In the genomic region with DNA sequence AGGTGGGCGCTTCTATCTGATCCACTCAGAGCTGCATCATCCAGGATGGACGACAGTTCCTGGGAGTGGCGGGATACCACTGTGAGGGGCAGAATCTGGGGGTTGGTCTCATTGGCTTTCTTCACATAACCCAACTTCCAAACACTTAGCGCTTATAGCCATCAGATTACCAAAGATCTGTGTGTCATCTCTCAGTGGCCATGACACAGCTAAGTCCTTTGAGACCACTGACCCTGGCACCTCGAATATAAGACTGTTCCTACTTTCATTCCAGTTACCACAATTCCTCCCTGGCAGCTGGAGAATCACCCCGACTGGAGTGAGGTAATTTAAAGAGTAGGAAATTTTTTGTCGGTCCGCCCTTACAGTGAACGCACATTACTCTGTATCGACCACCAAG, we compare ENCODE assay signal across 27 mouse cellular contexts.
"Had no signal": no experiment of that assay in that cellular context is flagged by ENCODE, and none has a peak within 500 bp of the region (broad histone marks: within the 10 kb centered on the region; RNA-seq: fewer than 3 reads in every experiment).

No protein-coding gene starts in this region.

- H3K9ac ChIP-seq: embryonic facial prominence, embryonic 12.5 days; embryonic facial prominence, embryonic 15.5 days; forebrain, embryonic 12.5 days; forebrain, embryonic 13.5 days; forebrain, embryonic 15.5 days; forebrain, postnatal 0 days had no signal

- DNase-seq: cerebellum, adult 2 months; cerebellum, adult 8-10 months; cerebellum, adult 9-10 months; cerebellum, adult 9-11 months; cerebellum, postnatal 10 days; cerebellum, postnatal 14 days; cerebellum, postnatal 25 days; cerebellum, postnatal 36 days; embryo, embryonic 11 days; forebrain, postnatal 0 days; gastrocnemius, adult 2 months; gastrocnemius, postnatal 10 days; gastrocnemius, postnatal 14 days; gastrocnemius, postnatal 25 days; gastrocnemius, postnatal 36 days; heart, adult 18-20 months; heart, adult 2 months had no signal

- H3K9me3 ChIP-seq: embryonic facial prominence, embryonic 10.5 days; embryonic facial prominence, embryonic 12.5 days; embryonic facial prominence, embryonic 13.5 days; embryonic facial prominence, embryonic 15.5 days; forebrain, embryonic 12.5 days; forebrain, embryonic 13.5 days; forebrain, embryonic 15.5 days had no signal

- H3K27ac ChIP-seq: embryonic facial prominence, embryonic 10.5 days; embryonic facial prominence, embryonic 12.5 days; embryonic facial prominence, embryonic 13.5 days; embryonic facial prominence, embryonic 15.5 days; forebrain, embryonic 12.5 days; forebrain, embryonic 13.5 days; forebrain, embryonic 15.5 days; gastrocnemius, adult 2 months; heart, adult 2 months had no signal

- H3K4me2 ChIP-seq: embryonic facial prominence, embryonic 12.5 days; embryonic facial prominence, embryonic 13.5 days; embryonic facial prominence, embryonic 15.5 days; forebrain, embryonic 12.5 days; forebrain, embryonic 13.5 days; forebrain, embryonic 15.5 days had no signal

- H3K27me3 ChIP-seq: embryonic facial prominence, embryonic 12.5 days; embryonic facial prominence, embryonic 13.5 days; embryonic facial prominence, embryonic 15.5 days; forebrain, embryonic 12.5 days; forebrain, embryonic 13.5 days; forebrain, embryonic 15.5 days had no signal

- ATAC-seq: forebrain, embryonic 13.5 days; forebrain, embryonic 14.5 days; forebrain, embryonic 15.5 days; forebrain, embryonic 16.5 days; forebrain, postnatal 0 days had no signal

- H3K4me1 ChIP-seq: embryonic facial prominence, embryonic 12.5 days; embryonic facial prominence, embryonic 15.5 days had no signal

- H3K4me3 ChIP-seq: embryonic facial prominence, embryonic 10.5 days; embryonic facial prominence, embryonic 12.5 days; embryonic facial prominence, embryonic 13.5 days; embryonic facial prominence, embryonic 15.5 days; erythroblast, embryonic 14.5 days; forebrain, embryonic 12.5 days; forebrain, embryonic 13.5 days; forebrain, embryonic 15.5 days; gastrocnemius, adult 2 months; heart, adult 2 months had no signal
